ENCODE assay signal across 13 mouse cellular contexts in genomic region chr12:117255325-117255724, GRCm38 (mm10).
DNase-seq lines count a peak whose midpoint lies in the region; ATAC-seq and TF ChIP-seq lines count a peak whose summit lies in the region.
"Had no signal": no experiment of that assay in that cellular context is flagged by ENCODE, and none has a peak within 500 bp of the region (broad histone marks: within the 10 kb centered on the region; RNA-seq: fewer than 3 reads in every experiment).

No protein-coding gene starts in this region.

- H3K27ac ChIP-seq in layer of hippocampus, adult 2 months = peak overlapping the region; percentile 52
- peak overlapping the region; percentile 46 for H3K27ac ChIP-seq in hindbrain, embryonic 12.5 days
- H3K27ac ChIP-seq in midbrain, embryonic 15.5 days = peak overlapping the region; percentile 77
- H3K27ac ChIP-seq: limb, embryonic 12.5 days; lung, embryonic 15.5 days had no signal

- H3K9me3 ChIP-seq in hindbrain, embryonic 12.5 days (replicated peaks) = no peaks in the 10 kb centered on the region
- H3K9me3 ChIP-seq in midbrain, embryonic 15.5 days = no peaks in the 10 kb centered on the region
- H3K9me3 ChIP-seq: limb, embryonic 12.5 days; lung, embryonic 15.5 days had no signal

- no peak overlapping the region for H3K4me3 ChIP-seq in layer of hippocampus, adult 2 months
- no peak overlapping the region for H3K4me3 ChIP-seq in hindbrain, embryonic 12.5 days
- H3K4me3 ChIP-seq in midbrain, embryonic 15.5 days = no peak overlapping the region
- H3K4me3 ChIP-seq: limb, embryonic 12.5 days; lung, embryonic 15.5 days had no signal

- 0 out of 2 replicates have a peak, but pooled peaks have one; percentile 4 for ATAC-seq in hindbrain, embryonic 12.5 days (ENCODE audit: low FRiP score)
- ATAC-seq in midbrain, embryonic 15.5 days (replicated peaks) = peak; percentile 24

- peaks cover 60% of the 10 kb centered on the region for H3K4me1 ChIP-seq in hindbrain, embryonic 12.5 days
- peaks cover 77% of the 10 kb centered on the region for H3K4me1 ChIP-seq in midbrain, embryonic 15.5 days

- H3K27me3 ChIP-seq in hindbrain, embryonic 12.5 days = no peaks in the 10 kb centered on the region
- no peaks in the 10 kb centered on the region for H3K27me3 ChIP-seq in midbrain, embryonic 15.5 days (replicated peaks)
- H3K27me3 ChIP-seq: limb, embryonic 12.5 days; lung, embryonic 15.5 days had no signal

- whole genome bisulfite sequencing in hindbrain, embryonic 12.5 days = 12% methylated on average over 6 of the region's 6 CpGs
- 15% methylated on average over 6 of the region's 6 CpGs for WGBS in midbrain, embryonic 15.5 days

- H3K9ac ChIP-seq in hindbrain, embryonic 12.5 days = no peak overlapping the region
- H3K9ac ChIP-seq in midbrain, embryonic 15.5 days = no peak overlapping the region
- H3K9ac ChIP-seq: limb, embryonic 12.5 days; lung, embryonic 15.5 days had no signal

- no peak for DNase-seq in layer of hippocampus, adult 2 months (ENCODE audit: low spot score in 2 of 2)
- DNase-seq in layer of hippocampus, adult 11-12 months (ENCODE audit: low spot score) = no peak
- DNase-seq in embryo, embryonic 9.5 days (ENCODE audit: extremely low spot score) = peak; percentile 37
- no peak for DNase-seq in gastrocnemius, adult 18-20 months (ENCODE audit: low spot score)
- DNase-seq in gastrocnemius, postnatal 4 days (ENCODE audit: low spot score in 2 of 2) = no peak
- no peak for DNase-seq in neural tube, embryonic 10.5 days (ENCODE audit: extremely low spot score, low spot score)
- DNase-seq: cerebellum, postnatal 25 days; gastrocnemius, postnatal 36 days; kidney, adult 8-10 months had no signal

- H3K36me3 ChIP-seq in hindbrain, embryonic 12.5 days = 0 out of 2 replicates have a peak, but pooled peaks cover 9% of the 10 kb centered on the region
- peaks cover 7% of the 10 kb centered on the region for H3K36me3 ChIP-seq in midbrain, embryonic 15.5 days (replicated peaks)
- H3K36me3 ChIP-seq: limb, embryonic 12.5 days; lung, embryonic 15.5 days had no signal

- no peak overlapping the region for H3K4me2 ChIP-seq in hindbrain, embryonic 12.5 days (replicated peaks)
- no peak overlapping the region for H3K4me2 ChIP-seq in midbrain, embryonic 15.5 days
- H3K4me2 ChIP-seq: limb, embryonic 12.5 days; lung, embryonic 15.5 days had no signal

- no peak for TF ChIP-seq CTCF in layer of hippocampus, adult 2 months (conservative IDR thresholded peaks at IDR 0.05)
